Mouse (Mus musculus) liver, embryonic 13.5 days (tissue): ENCODE measurements around the gene Smad9. TPM values are rescaled to one million over a fixed set of nuclear protein-coding genes. Genes with fewer than 3 reads are reported as not detected.
A peak's percentile ranks its signal among the peaks of the same experiment; 100 is the strongest.

Source experiments
- ATAC-seq: fragments of 200-750 bp; cut with Nextera tagmentation; 2 replicates; pipeline ENCODE4 v1.8.0; 2017; ENCODE audit warnings: low read depth, mild to moderate bottlenecking, moderate number of reproducible peaks, moderate library complexity
- DNase-seq: peaks from one replicate; pipeline ENCODE4 v3.0.0; 2022
- H3K27ac ChIP-seq: fragments of 300-500 bp; sonication (generic); 2 replicates; pipeline ENCODE4 v1.5.1; 2015; ENCODE audit warnings: moderate library complexity, mild to moderate bottlenecking, inconsistent platforms
- H3K27me3 ChIP-seq: fragments of 300-500 bp; sonication (generic); 2 replicates; pipeline ENCODE4 v1.6.1; 2015; ENCODE audit warnings: mild to moderate bottlenecking, inconsistent platforms
- H3K36me3 ChIP-seq: fragments of 300-500 bp; sonication (generic); 2 replicates; pipeline ENCODE4 v1.6.1; 2015; ENCODE audit warnings: mild to moderate bottlenecking, inconsistent platforms
- H3K4me1 ChIP-seq: fragments of 300-500 bp; sonication (generic); replicated peaks from 2 replicates; pipeline ENCODE4 v1.6.1; 2015; ENCODE audit warnings: inconsistent platforms
- H3K4me2 ChIP-seq: fragments of 300-500 bp; sonication (generic); 2 replicates; pipeline ENCODE4 v1.6.1; 2015; ENCODE audit warnings: inconsistent platforms, mild to moderate bottlenecking, moderate library complexity
- H3K4me3 ChIP-seq: fragments of 300-500 bp; sonication (generic); replicated peaks from 2 replicates; pipeline ENCODE4 v1.5.1; 2015; ENCODE audit warnings: mild to moderate bottlenecking, inconsistent platforms
- H3K9ac ChIP-seq: fragments of 300-500 bp; sonication (generic); 2 replicates; pipeline ENCODE4 v1.6.1; 2015; ENCODE audit warnings: mild to moderate bottlenecking, inconsistent platforms
- H3K9me3 ChIP-seq: fragments of 300-500 bp; sonication (generic); replicated peaks from 2 replicates; pipeline ENCODE4 v1.6.1; 2016; ENCODE audit warnings: inconsistent platforms
- WGBS: fragments of 180-500 bp; shearing (Covaris S2); methylation state at CpG from one replicate; pipeline ENCODE4 v1.1.7; 2015; ENCODE audit not compliant: insufficient replicate concordance; 5-methylcytosine and 5-hydroxymethylcytosine counted together
- polyA plus RNA-seq: library from polyadenylated mRNA; unstranded; fragments of >200 nt; fragmentation: Nextera tagmentation; extraction: Ambion mirVana; gene quantifications from 2 replicates; pipeline ENCODE4 v1.2.1, GENCODE M21; 2015

The Smad9 gene
- polyA plus RNA-seq, 1 experiment from 2014 or later, result 0.09 TPM

DNA sequence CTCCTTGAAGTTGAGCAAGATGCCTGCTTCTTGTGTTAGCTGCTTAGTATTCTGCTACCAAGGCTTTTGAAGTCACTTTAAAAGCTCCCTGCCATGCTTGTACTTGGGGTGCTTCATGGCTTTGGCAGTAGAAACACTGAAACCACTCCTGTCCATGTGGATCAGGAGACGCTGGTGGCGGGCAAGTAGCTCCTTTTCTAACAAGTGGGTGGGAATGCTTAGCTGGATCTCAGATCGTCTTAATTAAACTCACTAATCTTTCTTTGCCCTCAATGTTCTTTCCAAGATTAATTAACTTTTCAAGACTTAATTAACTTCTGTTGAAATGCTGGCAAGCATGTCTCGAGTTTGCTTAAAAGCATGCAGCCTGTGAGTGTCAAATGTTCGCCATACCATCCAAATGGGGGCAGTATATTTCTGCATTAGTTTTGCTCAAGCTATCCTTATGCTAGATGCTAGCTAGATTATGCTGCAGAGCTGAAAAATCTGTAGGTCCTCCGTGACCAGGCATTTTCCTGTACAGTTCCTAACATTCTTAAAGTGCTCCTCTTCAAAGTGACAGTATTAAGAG is 58.1 kb downstream of the Smad9 start:
- WGBS, result 60% methylated on average over 6 of the region's 6 CpGs
- no peak for DNase-seq

DNA sequence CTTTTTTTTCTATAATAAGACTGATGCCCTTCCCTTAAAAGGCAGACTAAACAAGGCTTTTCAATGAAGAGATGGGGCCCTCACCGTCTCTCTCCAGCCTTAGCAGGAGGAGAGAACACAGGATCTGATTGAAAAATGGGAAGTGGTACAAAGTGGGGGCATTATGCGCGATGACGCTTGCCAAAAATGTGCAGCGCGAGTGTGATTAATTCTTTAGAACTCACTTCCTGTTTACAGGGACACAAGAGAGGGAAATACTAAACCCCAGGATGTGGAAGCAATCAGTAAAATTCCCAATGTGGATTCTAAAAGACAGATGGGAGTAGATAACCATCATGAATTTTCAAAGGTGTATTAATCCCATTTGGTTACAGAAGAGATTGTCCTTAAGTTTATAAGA is 59.2 kb downstream of the Smad9 start:
- Histone ChIP-seq H3K27ac (no peak overlapping the region), H3K9me3 (no peaks in the 10 kb centered on the region), H3K4me3 (no peak overlapping the region), H3K27me3 (no peaks in the 10 kb centered on the region), H3K36me3 (no peaks in the 10 kb centered on the region), H3K4me2 (no peak overlapping the region), H3K4me1 (no peaks in the 10 kb centered on the region), H3K9ac (no peak overlapping the region)
- no peak for ATAC-seq
- no peak for DNase-seq
- 38% methylated on average over 6 of the region's 6 CpGs for WGBS

More for the DNA sequence above, 58.1 kb downstream of the Smad9 start:
- H3K27ac ChIP-seq, result no peak overlapping the region
- 0 out of 2 replicates have a peak, but pooled peaks cover 3% of the 10 kb centered on the region for H3K27me3 ChIP-seq
- no peak overlapping the region for H3K4me3 ChIP-seq
- no peak overlapping the region for H3K4me2 ChIP-seq
- no peak for ATAC-seq
- no peaks in the 10 kb centered on the region for H3K9me3 ChIP-seq
- H3K9ac ChIP-seq, result no peak overlapping the region
- H3K4me1 ChIP-seq, result peaks cover under 1% of the 10 kb centered on the region
- H3K36me3 ChIP-seq, result no peaks in the 10 kb centered on the region

DNA sequence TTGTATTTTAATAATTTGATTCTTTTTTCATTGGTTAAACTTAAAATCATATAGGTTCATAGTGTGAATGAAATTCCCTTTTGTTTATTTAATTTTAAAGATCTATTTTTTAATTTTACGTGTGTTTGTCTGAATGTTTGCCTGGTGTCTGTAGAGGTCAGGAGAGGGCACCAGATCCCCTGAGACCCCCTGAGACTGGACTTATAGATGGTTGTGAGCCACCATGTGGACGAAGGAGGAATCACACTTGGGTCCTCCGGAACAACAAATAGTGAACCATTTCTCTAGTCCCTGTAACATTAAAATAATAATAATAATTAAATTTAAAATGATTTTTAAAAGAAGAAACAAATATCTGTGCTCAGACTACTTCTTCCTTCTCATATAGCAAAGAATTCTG is 59.9 kb downstream of the Smad9 start:
- 18% methylated on average over 3 of the region's 3 CpGs for WGBS
- H3K27ac ChIP-seq, result no peak overlapping the region
- H3K4me2 ChIP-seq, result no peak overlapping the region
- DNase-seq (peak; percentile 18), ATAC-seq (no peak)
- H3K27me3 ChIP-seq, result no peaks in the 10 kb centered on the region
- no peak overlapping the region for H3K4me3 ChIP-seq
- no peaks in the 10 kb centered on the region for H3K4me1 ChIP-seq
- H3K9me3 ChIP-seq, result no peaks in the 10 kb centered on the region
- no peaks in the 10 kb centered on the region for H3K36me3 ChIP-seq
- H3K9ac ChIP-seq, result no peak overlapping the region

DNA sequence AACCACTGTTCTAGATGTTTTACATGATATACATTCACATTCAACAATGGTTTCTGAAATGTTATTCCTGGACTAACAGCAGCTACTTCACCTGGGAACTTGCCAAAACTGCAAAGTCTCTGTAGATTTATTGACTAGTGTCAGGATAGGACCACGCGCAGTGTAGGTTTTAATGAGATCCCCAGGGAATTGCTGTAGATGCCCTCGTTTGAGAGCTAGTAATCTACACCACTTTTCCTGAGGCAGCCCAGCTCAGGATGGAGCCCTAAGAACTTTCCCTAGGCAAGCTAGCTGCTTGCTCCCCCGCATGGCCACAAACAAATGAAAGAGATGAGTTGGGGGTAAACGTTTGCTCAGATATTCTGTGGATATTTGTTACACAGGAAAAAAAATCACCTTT is 67.1 kb downstream of the Smad9 start:
- Histone ChIP-seq H3K27me3 (no peaks in the 10 kb centered on the region), H3K9me3 (no peaks in the 10 kb centered on the region), H3K4me1 (no peaks in the 10 kb centered on the region), H3K9ac (no peak overlapping the region), H3K4me2 (no peak overlapping the region), H3K36me3 (no peaks in the 10 kb centered on the region), H3K4me3 (no peak overlapping the region), H3K27ac (no peak overlapping the region)
- DNase-seq (no peak), ATAC-seq (no peak)
- 65% methylated on average over 5 of the region's 5 CpGs for WGBS

DNA sequence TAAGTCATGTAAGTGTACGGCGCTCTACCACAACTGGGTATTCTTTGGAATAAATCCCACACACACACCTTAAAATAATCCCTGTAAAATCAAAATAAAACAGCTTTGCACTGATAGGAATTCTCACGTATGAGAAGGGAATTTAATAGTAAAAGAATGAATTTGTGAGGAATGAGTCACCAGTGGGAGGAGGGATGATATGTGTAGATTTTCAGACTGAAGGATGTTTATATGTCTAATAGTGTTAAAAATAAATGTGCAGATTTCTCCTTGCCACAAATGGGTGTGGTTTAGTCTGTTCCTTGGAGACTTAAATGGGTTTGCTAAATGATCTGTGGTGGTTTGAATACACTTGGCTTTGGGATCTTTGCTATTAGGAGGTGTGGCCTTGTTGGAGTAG is 77.1 kb downstream of the Smad9 start:
- Histone ChIP-seq H3K27me3 (no peaks in the 10 kb centered on the region), H3K4me2 (no peak overlapping the region), H3K9me3 (no peaks in the 10 kb centered on the region), H3K9ac (no peak overlapping the region), H3K4me1 (no peaks in the 10 kb centered on the region), H3K27ac (no peak overlapping the region), H3K4me3 (no peak overlapping the region), H3K36me3 (no peaks in the 10 kb centered on the region)
- DNase-seq (no peak), ATAC-seq (no peak)
- 74% methylated on average over 3 of the region's 3 CpGs for WGBS

DNA sequence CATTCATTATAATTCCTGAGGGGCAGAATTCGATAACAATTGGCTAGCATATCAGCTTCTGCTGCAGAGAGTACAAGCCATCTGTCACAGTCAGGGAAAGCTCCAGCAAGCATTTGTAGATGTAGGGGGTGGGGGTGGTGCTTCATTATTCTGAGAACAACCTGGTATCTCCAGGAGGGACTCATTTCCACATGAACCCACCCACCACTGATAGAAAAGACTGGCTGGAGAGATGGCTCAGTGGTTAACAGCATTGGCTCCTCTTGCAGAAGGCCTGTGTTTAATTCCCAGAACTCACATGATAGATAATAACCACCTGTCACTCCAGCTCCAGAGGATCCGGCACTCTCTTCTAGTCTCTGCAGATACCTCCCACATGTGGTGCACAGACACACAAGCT is 80.0 kb downstream of the Smad9 start:
- no peaks in the 10 kb centered on the region for H3K36me3 ChIP-seq
- H3K4me2 ChIP-seq, result no peak overlapping the region
- H3K27me3 ChIP-seq, result no peaks in the 10 kb centered on the region
- no peaks in the 10 kb centered on the region for H3K4me1 ChIP-seq
- WGBS, result 49% methylated on average over 2 of the region's 2 CpGs
- no peaks in the 10 kb centered on the region for H3K9me3 ChIP-seq
- ATAC-seq (no peak), DNase-seq (no peak)
- no peak overlapping the region for H3K9ac ChIP-seq
- H3K27ac ChIP-seq, result no peak overlapping the region
- H3K4me3 ChIP-seq, result no peak overlapping the region

Other genes with a start within 250 kb of the Smad9 start
- 33.1 and 43.1 TPM in 2 replicates for gene Supt20, start 62.8 kb upstream of the Smad9 start, polyA plus RNA-seq
- not detected in 2 replicates for gene Gm21958, start 41.2 kb upstream of the Smad9 start, polyA plus RNA-seq
- gene Exosc8, start 20.2 kb upstream of the Smad9 start, polyA plus RNA-seq, result 106 and 110 TPM in 2 replicates
- 29.8 and 32.5 TPM in 2 replicates for gene Alg5, start 20.0 kb upstream of the Smad9 start, polyA plus RNA-seq
- gene Rfxap, start 52.2 kb downstream of the Smad9 start, polyA plus RNA-seq, result 16.6 and 20.9 TPM in 2 replicates
- gene Sertm1, start 160.3 kb downstream of the Smad9 start, polyA plus RNA-seq, result 0.48 and 0.52 TPM in 2 replicates